Mouse (Mus musculus) left cerebral cortex, adult 8-10 months (tissue): ENCODE measurements around the gene Gsto1. TPM values are rescaled to one million over a fixed set of nuclear protein-coding genes. Genes with fewer than 3 reads are reported as not detected.

ENCODE experiments used
- DNase-seq, 2 experiments: peaks; one replicate each; pipeline ENCODE4 v3.0.0; 2022; ENCODE audit warnings: low spot score in 2 of 2
- total RNA-seq, 4 experiments: library from RNA; stranded (reverse); gene quantifications; 2 replicates each; pipeline ENCODE4 v1.2.4; 2022

The Gsto1 gene
- total RNA-seq, 4 experiments from 2014 or later, result 47.5 to 55.8 (median 51.4) TPM

GRCm38 (mm10) chr19:47888037-47888436, 33.3 kb downstream of the Gsto1 start:
- no peak for DNase-seq

GRCm38 (mm10) chr19:47890489-47891130, 35.8 kb downstream of the Gsto1 start:
- no peak for DNase-seq

- no peak for DNase-seq
Measured at GRCm38 (mm10) chr19:47891562-47892312, 37.0 kb downstream of the Gsto1 start.

GRCm38 (mm10) chr19:47893092-47893491, 38.3 kb downstream of the Gsto1 start:
- no peak for DNase-seq

GRCm38 (mm10) chr19:47898472-47899079, 43.8 kb downstream of the Gsto1 start:
- no peak for DNase-seq

- DNase-seq, result no peak
Measured at GRCm38 (mm10) chr19:47900012-47900411, 45.2 kb downstream of the Gsto1 start.

- no peak for DNase-seq
Measured at GRCm38 (mm10) chr19:47900558-47900957, 45.8 kb downstream of the Gsto1 start.

- DNase-seq, result no peak
Measured at GRCm38 (mm10) chr19:47902316-47903201, 47.8 kb downstream of the Gsto1 start.

- DNase-seq, result no peak
Measured at GRCm38 (mm10) chr19:47903679-47904078, 48.9 kb downstream of the Gsto1 start.

GRCm38 (mm10) chr19:47905081-47905480, 50.3 kb downstream of the Gsto1 start:
- no peak for DNase-seq

GRCm38 (mm10) chr19:47905603-47906002, 50.8 kb downstream of the Gsto1 start:
- no peak for DNase-seq

- DNase-seq, result no peak
Measured at GRCm38 (mm10) chr19:47907596-47907995, 52.8 kb downstream of the Gsto1 start.

- DNase-seq, result no peak
Measured at GRCm38 (mm10) chr19:47908961-47909371, 54.2 kb downstream of the Gsto1 start.

GRCm38 (mm10) chr19:47909387-47910116, 54.8 kb downstream of the Gsto1 start:
- DNase-seq, result no peak

GRCm38 (mm10) chr19:47910117-47910618, 55.4 kb downstream of the Gsto1 start:
- DNase-seq, result no peak

- DNase-seq, result no peak
Measured at GRCm38 (mm10) chr19:47910751-47911150, 56.0 kb downstream of the Gsto1 start.

- no peak for DNase-seq
Measured at GRCm38 (mm10) chr19:47913344-47913743, 58.6 kb downstream of the Gsto1 start.

- no peak for DNase-seq
Measured at GRCm38 (mm10) chr19:47914191-47914590, 59.4 kb downstream of the Gsto1 start.
